Mouse (Mus musculus): ENCODE data around the gene Tube1. TPM values are rescaled to one million over a fixed set of nuclear protein-coding genes. Genes with fewer than 3 reads are reported as not detected.

The Tube1 gene
- polyA plus RNA-seq, 1 experiment = 2.1 TPM

DNA sequence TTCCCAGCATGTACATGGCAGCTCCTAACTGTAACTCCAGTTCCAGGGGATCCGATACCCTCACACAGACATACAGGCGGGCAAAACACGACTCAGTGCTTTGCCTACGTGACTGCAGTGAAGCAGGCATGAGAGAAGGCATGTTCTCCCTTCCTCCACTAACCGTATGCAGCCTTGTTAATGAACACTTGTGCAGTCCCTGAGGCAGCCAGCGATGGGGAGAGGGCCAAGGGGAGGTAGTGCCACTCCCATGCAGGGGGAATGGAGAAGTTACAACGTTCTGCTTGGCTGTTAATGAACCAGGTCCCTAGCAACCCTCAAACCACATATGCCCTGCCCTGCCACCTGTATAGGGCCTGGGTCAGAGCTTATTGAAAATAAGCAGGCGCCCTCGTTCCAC is 35.9 kb downstream of the Tube1 start:
- H3K27me3 ChIP-seq (ENCODE audit: control insufficient read depth, insufficient read depth, insufficient read length) = no peaks in the 10 kb centered on the region
- peak overlapping the region; percentile 94 for H3K4me2 ChIP-seq (ENCODE audit: low read depth)
- no peak for TF ChIP-seq TCF12 (IDR thresholded peaks at IDR 0.05; ENCODE audit: insufficient read depth, poor library complexity, severe bottlenecking)
- TF ChIP-seq MYOG (IDR thresholded peaks at IDR 0.05; ENCODE audit: control insufficient read depth in 1 of 3, insufficient read depth in 1 of 3, insufficient read length in 2 of 3, low read depth in 2 of 3) = no peak
- TF ChIP-seq E2F4 (IDR thresholded peaks at IDR 0.05; ENCODE audit: insufficient read depth) = no peak
- TF ChIP-seq SRF (IDR thresholded peaks at IDR 0.05; ENCODE audit: control insufficient read depth, insufficient read length, low read depth) = no peak
- no peak for TF ChIP-seq TCF3 (IDR thresholded peaks at IDR 0.05; ENCODE audit: insufficient read length, low read depth)
- TF ChIP-seq MYOD1 (IDR thresholded peaks at IDR 0.05; ENCODE audit: control insufficient read depth in 1 of 3, insufficient read length in 2 of 3, low read depth in 2 of 3) = no peak
- TF ChIP-seq POLR2AphosphoS2 (IDR thresholded peaks at IDR 0.05; ENCODE audit: insufficient read length, low read depth) = no peak
- H3K36me3 ChIP-seq (ENCODE audit: control insufficient read depth, insufficient read depth) = no peaks in the 10 kb centered on the region
- no peak overlapping the region for H3K4me3 ChIP-seq
- no peak overlapping the region for H3ac ChIP-seq (ENCODE audit: control insufficient read depth, insufficient read length)
- no peaks in the 10 kb centered on the region for H3K79me2 ChIP-seq (ENCODE audit: control insufficient read depth, insufficient read depth)

DNA sequence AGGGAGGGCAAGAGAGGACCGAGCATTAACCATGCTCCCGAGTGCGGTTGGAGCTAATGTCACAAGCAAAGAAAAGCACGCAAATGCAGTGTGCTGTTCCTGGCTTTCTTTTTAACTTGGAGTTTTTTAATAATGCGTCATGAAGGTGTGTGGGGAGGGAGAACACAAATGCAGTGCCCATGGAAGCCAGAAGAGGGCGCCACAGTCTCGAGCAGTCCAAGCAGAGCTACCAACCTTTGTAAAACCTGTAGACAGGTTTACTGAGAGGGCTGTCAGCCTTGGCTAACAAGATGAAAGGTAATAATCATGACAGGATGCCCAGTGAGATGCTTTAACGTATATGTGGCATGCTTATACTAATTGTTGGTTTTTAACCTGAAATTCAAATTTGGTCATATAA is 36.4 kb downstream of the Tube1 start:
- Histone ChIP-seq H3K4me2 (ENCODE audit: low read depth) (peak overlapping the region; percentile 94), H3K4me3 (no peak overlapping the region), H3K27me3 (ENCODE audit: control insufficient read depth, insufficient read depth, insufficient read length) (no peaks in the 10 kb centered on the region), H3ac (ENCODE audit: control insufficient read depth, insufficient read length) (no peak overlapping the region), H3K79me2 (ENCODE audit: control insufficient read depth, insufficient read depth) (no peaks in the 10 kb centered on the region), H3K36me3 (ENCODE audit: control insufficient read depth, insufficient read depth) (no peaks in the 10 kb centered on the region)
- no peak for TF ChIP-seq POLR2AphosphoS2 (IDR thresholded peaks at IDR 0.05; ENCODE audit: insufficient read length, low read depth)
- TF ChIP-seq SRF (IDR thresholded peaks at IDR 0.05; ENCODE audit: control insufficient read depth, insufficient read length, low read depth) = no peak
- TF ChIP-seq REST (IDR thresholded peaks at IDR 0.05; ENCODE audit: insufficient read depth, insufficient read length) = no peak
- TF ChIP-seq TCF12 (IDR thresholded peaks at IDR 0.05; ENCODE audit: insufficient read depth, poor library complexity, severe bottlenecking) = no peak
- no peak for TF ChIP-seq TCF3 (IDR thresholded peaks at IDR 0.05; ENCODE audit: insufficient read length, low read depth)
- TF ChIP-seq MAX (IDR thresholded peaks at IDR 0.05; ENCODE audit: low read depth) = no peak
- TF ChIP-seq POLR2A (IDR thresholded peaks at IDR 0.05; ENCODE audit: insufficient read length, low read depth) = no peak
- no peak for TF ChIP-seq CEBPB (IDR thresholded peaks at IDR 0.05; ENCODE audit: insufficient read depth, poor library complexity, severe bottlenecking)
- no peak for TF ChIP-seq MYOG (IDR thresholded peaks at IDR 0.05; ENCODE audit: control insufficient read depth in 1 of 3, insufficient read depth in 1 of 3, insufficient read length in 2 of 3, low read depth in 2 of 3)
- no peak for TF ChIP-seq MYOD1 (IDR thresholded peaks at IDR 0.05; ENCODE audit: control insufficient read depth in 1 of 3, insufficient read length in 2 of 3, low read depth in 2 of 3)
- no peak for TF ChIP-seq USF1 (IDR thresholded peaks at IDR 0.05; ENCODE audit: low read depth)
- TF ChIP-seq E2F4 (IDR thresholded peaks at IDR 0.05; ENCODE audit: insufficient read depth) = no peak

DNA sequence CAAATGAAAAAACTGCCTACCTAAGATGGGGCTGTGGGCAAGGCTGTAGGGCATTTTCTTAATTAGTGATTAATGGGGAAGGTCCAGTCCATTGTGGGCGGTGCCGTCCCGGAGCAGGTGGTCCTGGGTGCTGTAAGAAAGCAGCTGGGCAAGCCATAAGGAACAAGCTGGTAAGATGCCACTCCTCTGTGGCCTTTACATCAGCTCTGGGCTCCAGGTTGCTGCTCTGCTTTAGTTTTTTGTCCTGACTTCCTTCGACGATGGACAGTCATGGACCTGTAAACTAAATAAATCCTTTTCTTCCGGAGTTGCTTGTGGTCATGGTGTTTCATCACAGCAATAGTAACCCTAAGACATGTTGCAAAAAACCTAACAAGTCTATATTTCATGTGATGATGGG is 36.9 kb downstream of the Tube1 start:
- peak overlapping the region; percentile 94 for H3K4me2 ChIP-seq (ENCODE audit: low read depth)
- H3K79me2 ChIP-seq (ENCODE audit: control insufficient read depth, insufficient read depth) = no peaks in the 10 kb centered on the region
- H3ac ChIP-seq (ENCODE audit: control insufficient read depth, insufficient read length) = no peak overlapping the region
- TF ChIP-seq MYOG (IDR thresholded peaks at IDR 0.05; ENCODE audit: control insufficient read depth in 1 of 3, insufficient read depth in 1 of 3, insufficient read length in 2 of 3, low read depth in 2 of 3) (no peak), POLR2AphosphoS2 (IDR thresholded peaks at IDR 0.05; ENCODE audit: insufficient read length, low read depth) (no peak), MAX (IDR thresholded peaks at IDR 0.05; ENCODE audit: low read depth) (no peak), POLR2A (IDR thresholded peaks at IDR 0.05; ENCODE audit: insufficient read length, low read depth) (no peak), TCF3 (IDR thresholded peaks at IDR 0.05; ENCODE audit: insufficient read length, low read depth) (no peak), TCF12 (IDR thresholded peaks at IDR 0.05; ENCODE audit: insufficient read depth, poor library complexity, severe bottlenecking) (no peak), E2F4 (IDR thresholded peaks at IDR 0.05; ENCODE audit: insufficient read depth) (no peak), CEBPB (IDR thresholded peaks at IDR 0.05; ENCODE audit: insufficient read depth, poor library complexity, severe bottlenecking) (no peak), SRF (IDR thresholded peaks at IDR 0.05; ENCODE audit: control insufficient read depth, insufficient read length, low read depth) (no peak), MYOD1 (IDR thresholded peaks at IDR 0.05; ENCODE audit: control insufficient read depth in 1 of 3, insufficient read length in 2 of 3, low read depth in 2 of 3) (no peak), USF1 (IDR thresholded peaks at IDR 0.05; ENCODE audit: low read depth) (no peak), REST (IDR thresholded peaks at IDR 0.05; ENCODE audit: insufficient read depth, insufficient read length) (no peak)
- H3K27me3 ChIP-seq (ENCODE audit: control insufficient read depth, insufficient read depth, insufficient read length) = no peaks in the 10 kb centered on the region
- H3K4me3 ChIP-seq = peak overlapping the region; percentile 23
- no peaks in the 10 kb centered on the region for H3K36me3 ChIP-seq (ENCODE audit: control insufficient read depth, insufficient read depth)

DNA sequence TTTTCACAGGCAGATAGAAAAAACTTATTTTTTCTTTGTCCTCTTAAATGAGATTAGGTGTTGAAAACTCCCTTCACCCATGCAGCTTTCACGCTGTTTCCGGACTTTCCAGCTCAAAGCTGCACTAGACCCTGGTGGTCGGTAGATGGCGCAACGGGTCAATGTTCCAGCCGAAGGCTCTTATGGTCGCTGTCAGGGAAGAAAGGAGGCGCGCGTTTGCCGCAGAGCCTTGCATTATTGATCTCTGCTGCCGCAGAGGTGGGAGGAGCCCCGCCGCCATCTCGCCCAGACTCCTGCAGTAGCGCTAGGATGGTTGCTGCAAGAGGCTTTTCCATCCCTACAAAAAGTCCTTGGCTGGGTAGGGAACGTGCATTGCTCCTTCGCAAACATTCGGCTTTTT is 37.4 kb downstream of the Tube1 start:
- no peaks in the 10 kb centered on the region for H3K27me3 ChIP-seq (ENCODE audit: control insufficient read depth, insufficient read depth, insufficient read length)
- H3K4me3 ChIP-seq = peak overlapping the region; percentile 23
- no peak overlapping the region for H3ac ChIP-seq (ENCODE audit: control insufficient read depth, insufficient read length)
- H3K36me3 ChIP-seq (ENCODE audit: control insufficient read depth, insufficient read depth) = no peaks in the 10 kb centered on the region
- no peak for TF ChIP-seq MYOD1 (IDR thresholded peaks at IDR 0.05; ENCODE audit: control insufficient read depth in 1 of 3, insufficient read length in 2 of 3, low read depth in 2 of 3)
- no peak for TF ChIP-seq E2F4 (IDR thresholded peaks at IDR 0.05; ENCODE audit: insufficient read depth)
- no peak for TF ChIP-seq POLR2A (IDR thresholded peaks at IDR 0.05; ENCODE audit: insufficient read length, low read depth)
- TF ChIP-seq TCF3 (IDR thresholded peaks at IDR 0.05; ENCODE audit: insufficient read length, low read depth) = no peak
- TF ChIP-seq REST (IDR thresholded peaks at IDR 0.05; ENCODE audit: insufficient read depth, insufficient read length) = no peak
- TF ChIP-seq USF1 (IDR thresholded peaks at IDR 0.05; ENCODE audit: low read depth) = no peak
- TF ChIP-seq MYOG (IDR thresholded peaks at IDR 0.05; ENCODE audit: control insufficient read depth in 1 of 3, insufficient read depth in 1 of 3, insufficient read length in 2 of 3, low read depth in 2 of 3) = no peak
- H3K4me2 ChIP-seq (ENCODE audit: low read depth) = peak overlapping the region; percentile 94
- H3K79me2 ChIP-seq (ENCODE audit: control insufficient read depth, insufficient read depth) = no peaks in the 10 kb centered on the region

All from myocyte (in vitro differentiated cells).